Mouse (Mus musculus) layer of hippocampus, adult 8-10 months (tissue): ENCODE data around the gene Slc25a25. TPM values are rescaled to one million over a fixed set of nuclear protein-coding genes. Genes with fewer than 3 reads are reported as not detected.

Experiments used
- DNase-seq, 2 experiments: peaks; one replicate each; pipeline ENCODE4 v3.0.0; 2022; ENCODE audit warnings: low spot score in 2 of 2
- total RNA-seq, 4 experiments: library from RNA; stranded (reverse); gene quantifications; 2 replicates each; pipeline ENCODE4 v1.2.4; 2022

Slc25a25 gene
- total RNA-seq, 4 experiments from 2014 or later = 55.0 to 60.7 (median 55.9) TPM

- no peak for DNase-seq
These were observed 8.4 kb upstream of the Slc25a25 start for GRCm38 (mm10) chr2:32459657-32460056.

- no peak for DNase-seq
These were observed 7.1 kb upstream of the Slc25a25 start for GRCm38 (mm10) chr2:32458300-32458699.

GRCm38 (mm10) chr2:32455101-32455500, 3.9 kb upstream of the Slc25a25 start:
- DNase-seq = no peak

GRCm38 (mm10) chr2:32454633-32455032, 3.4 kb upstream of the Slc25a25 start:
- DNase-seq = no peak

DNA sequence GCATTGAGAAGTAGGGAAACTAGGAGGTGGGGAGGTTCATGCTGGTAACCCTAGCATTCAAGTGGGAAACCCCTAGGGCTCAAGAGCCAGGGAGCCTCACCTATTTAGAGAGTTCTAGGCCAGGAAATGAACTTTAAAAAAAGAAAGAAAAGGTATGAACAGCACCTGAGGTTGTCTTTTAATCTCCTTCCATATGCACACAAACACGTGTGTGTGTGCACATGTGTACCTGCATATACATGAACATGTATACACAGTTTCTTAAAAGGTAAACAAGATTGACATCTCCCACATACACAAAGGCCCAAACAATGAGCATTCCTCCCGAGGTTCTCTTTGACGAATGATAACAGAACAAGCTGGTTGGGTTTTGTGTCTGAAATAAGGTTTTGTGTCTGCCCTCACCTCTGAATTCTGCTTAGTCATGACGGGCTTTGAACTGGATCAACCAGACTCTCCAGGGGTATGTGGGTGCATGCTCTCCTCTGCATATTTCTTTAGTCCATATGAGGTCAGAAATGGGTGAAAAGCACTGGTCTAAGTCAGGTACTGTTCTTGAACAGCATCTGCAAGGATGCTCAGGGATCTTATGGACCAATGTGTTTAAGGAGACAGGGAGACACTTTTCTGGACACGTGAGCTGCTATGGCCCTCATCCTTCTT, 2.5 kb upstream of the Slc25a25 start:
- DNase-seq = no peak

DNA sequence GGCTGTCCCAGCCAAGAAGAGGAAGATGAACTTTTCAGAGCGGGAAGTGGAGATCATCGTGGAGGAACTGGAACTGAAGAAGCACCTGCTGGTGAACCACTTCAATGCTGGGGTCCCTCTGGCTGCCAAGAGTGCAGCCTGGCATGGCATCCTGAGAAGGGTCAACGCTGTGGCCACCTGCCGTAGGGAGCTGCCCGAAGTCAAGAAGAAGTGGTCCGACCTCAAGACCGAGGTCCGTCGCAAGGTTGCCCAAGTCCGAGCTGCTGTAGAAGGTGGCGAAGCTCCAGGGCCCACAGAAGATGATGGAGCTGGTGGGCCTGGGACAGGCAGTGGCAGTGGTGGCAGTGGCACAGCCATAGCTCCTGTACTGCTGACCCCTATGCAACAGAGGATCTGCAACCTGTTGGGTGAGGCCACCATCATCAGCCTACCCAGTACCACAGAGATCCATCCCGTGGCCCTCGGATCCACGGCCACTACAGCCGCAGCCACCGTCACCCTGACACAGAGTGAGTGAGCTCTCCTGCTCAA, 1.3 kb upstream of the Slc25a25 start:
- DNase-seq = peak in 1 of 2 experiments; percentile 55

DNA sequence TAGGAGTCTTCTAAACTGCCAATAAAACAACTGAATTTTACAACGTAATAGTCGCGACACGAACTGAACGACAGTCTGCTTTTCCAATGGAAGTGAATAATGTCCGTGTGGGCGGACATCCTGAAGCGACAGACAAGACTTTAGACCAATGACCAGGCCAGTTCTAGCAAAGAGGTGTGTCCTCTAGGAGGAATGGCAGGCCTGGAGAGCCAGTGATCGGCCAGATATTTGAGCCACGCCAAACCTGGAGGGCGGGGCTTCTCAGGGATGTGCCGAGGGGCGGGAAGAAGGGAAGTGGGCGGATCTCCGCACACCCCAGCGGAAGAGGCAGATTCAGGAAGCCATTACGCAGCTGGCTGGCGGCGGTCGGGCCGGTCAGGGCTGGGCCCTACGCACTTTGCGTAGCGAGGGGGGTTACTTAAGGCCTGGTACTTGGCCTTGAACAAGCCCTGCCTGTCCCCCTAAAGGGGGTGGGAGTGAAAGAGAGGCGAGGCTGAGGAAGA, 676 bp upstream of the Slc25a25 start:
- DNase-seq = peak; percentile 99

GRCm38 (mm10) chr2:32449761-32450754, 1.2 kb downstream of the Slc25a25 start, which contains the start of gene Naif1:
Naif1 (plus strand) TSS chr2:32450457.
- peak in 1 of 2 experiments; percentile 54 for DNase-seq

- DNase-seq = no peak
These were observed 2.8 kb downstream of the Slc25a25 start for GRCm38 (mm10) chr2:32448480-32448879.

DNA sequence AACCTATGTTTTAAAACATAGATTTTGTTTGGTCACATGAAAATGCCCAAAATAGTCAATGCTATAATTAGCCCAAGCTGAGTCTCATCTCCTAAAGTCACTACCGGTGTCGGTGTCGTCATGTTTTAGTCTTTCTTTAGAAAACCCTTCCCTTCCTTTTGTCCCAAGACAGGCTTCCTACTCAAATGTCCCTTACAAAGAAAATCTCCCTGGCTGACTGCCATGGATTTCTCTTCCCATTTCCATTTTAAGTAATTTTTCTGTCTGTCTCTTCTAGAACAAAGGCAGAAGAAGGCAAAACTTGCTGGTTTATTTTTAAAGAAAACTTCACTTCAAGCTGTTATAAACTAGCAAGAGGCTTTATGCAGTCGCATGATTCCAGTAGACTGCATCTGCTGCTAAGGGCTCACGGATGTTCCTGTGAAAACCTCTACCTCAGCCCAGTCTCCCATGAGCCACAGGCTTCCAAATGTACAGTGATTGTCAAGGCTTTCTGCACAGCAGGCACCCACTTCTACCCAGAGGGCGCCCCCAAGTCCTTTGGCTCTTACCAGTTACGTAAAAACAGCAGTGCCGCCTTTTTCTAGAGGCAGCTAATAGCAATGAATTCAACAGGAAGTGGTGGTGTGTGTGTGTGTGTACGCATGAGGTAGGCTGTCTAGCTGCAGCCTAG, 3.8 kb downstream of the Slc25a25 start:
- no peak for DNase-seq

GRCm38 (mm10) chr2:32445535-32445934, 5.7 kb downstream of the Slc25a25 start:
- no peak for DNase-seq

GRCm38 (mm10) chr2:32441550-32441949, 9.7 kb downstream of the Slc25a25 start:
- no peak for DNase-seq

DNA sequence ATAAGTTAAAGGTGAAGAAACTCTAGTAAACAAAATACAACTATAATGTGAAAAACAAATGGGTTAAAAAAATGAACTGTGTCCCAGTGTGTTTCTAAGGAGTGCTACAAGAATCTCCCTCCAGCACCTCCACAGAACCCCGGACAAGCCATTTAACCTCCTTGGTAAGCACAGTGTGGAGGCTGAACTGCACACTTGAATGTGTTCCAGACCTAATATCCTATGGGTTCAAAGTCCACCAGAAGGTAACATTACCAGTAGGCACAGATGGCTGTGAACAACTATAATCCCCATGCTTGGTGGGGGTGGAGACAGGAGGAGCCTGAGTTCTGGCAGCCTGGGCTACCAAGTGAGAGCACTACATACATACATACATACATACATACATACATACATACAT, 10.6 kb downstream of the Slc25a25 start:
- no peak for DNase-seq

- no peak for DNase-seq
These were observed 11.1 kb downstream of the Slc25a25 start for GRCm38 (mm10) chr2:32440164-32440563.

DNA sequence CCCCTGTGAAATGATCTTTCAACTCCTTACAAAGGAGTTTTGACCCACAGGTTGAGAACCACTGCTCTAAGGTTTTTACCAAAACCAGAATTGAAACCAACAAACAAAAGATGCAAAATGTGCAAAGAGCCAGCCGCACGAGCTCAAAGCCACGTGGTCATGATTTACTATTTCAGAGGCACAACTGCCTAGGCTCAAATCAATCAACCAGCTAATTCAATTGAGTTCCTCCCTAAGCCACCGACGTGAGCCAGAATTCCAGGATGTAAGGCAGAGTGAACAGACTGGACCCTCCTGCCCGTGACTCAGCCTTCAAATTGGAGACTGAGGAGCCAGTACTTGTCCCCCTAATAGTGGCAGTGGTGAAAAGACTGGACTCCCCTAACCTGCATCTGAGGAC, 12.1 kb downstream of the Slc25a25 start:
- DNase-seq = no peak

DNA sequence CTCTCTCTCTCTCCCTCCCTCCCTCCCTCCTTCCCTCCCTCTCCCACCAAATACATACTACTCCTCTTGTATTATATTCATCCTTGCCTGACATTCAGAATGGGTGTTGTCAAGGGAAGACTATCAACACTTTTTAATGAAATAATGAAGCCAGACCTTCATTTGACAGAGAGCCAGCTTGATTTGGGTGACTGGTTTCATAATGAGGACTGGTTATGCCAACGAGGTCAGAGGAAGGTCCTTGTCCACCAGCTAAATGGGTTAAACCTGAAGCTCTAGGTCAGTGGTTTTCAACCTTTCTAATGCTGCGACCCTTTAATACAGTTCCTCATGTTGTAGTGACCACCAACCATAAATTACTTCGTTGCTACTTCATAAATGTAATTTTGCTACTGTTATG, 12.5 kb downstream of the Slc25a25 start:
- DNase-seq = no peak

DNA sequence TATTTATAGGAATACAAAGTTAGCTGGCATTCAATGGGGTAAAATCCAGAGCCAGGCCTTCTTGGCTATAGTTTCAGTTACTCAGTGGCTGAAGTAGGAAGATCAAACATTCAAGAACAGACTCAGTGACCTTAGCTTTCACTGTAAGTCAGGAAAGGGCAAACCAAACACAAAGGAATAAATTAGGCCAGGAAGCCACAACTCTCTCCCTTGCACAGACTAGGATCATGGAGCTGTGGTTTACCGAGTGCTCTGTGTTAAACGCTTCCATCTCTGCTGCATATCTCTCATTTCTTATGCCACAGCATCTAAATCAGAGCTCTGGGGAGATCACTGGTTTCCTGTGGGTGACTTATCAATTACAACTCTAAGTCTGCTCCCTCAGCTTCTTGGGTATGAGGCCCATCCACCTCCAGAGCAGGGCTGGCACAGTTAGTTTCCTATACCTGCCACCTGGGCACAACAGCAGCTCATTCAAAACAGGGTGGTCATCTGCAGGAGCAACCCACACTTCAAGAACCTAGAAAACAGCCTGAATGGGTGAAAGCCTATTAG, 13.6 kb downstream of the Slc25a25 start:
- no peak for DNase-seq

DNA sequence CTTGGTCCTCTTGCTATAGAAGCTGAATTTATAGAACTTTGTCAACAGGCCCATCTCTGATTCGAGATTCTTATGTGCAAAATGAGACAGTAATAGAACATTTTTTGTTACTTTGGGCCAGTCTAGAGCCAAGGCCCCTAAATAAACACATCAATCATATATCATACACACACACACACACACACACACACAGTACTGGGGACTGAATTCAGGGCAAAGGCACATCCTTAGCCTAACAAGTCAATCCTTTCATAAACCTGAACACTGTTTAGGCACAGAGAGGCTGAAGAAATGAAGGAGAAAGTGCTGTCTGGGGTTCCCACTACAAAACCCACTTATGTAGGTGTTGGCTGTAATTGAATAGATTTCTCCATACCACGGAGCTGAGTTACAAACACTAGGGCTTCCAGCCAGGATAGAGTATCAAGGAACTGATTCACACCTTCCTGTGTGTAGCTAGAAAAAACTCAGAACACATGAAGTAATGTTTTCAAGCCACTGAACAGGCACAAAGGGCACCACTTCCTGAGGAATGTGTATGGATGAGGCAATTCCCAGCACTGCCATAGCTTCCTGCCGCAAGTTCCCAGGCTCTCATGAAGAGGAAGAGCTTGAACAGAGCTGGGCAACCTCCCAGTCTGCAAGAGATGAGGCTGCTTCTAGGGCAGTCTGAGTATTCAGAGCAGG, 14.4 kb downstream of the Slc25a25 start:
- no peak for DNase-seq

- DNase-seq = peak; percentile 90
These were observed 20.3 kb downstream of the Slc25a25 start for GRCm38 (mm10) chr2:32430701-32431676.
